Mouse (Mus musculus) cortical plate, adult 2 months (tissue): Measurements from ENCODE around the gene Cdca8.

Source experiments
- CTCF ChIP-seq: fragments of 200-500 bp; IDR thresholded peaks from 2 replicates; pipeline ENCODE4 v1.5.1; 2011; ENCODE audit warnings: mild to moderate bottlenecking, control low read depth, low read length; ENCODE audit not compliant: insufficient read depth; ENCODE audit errors: extremely low read depth
- POLR2A ChIP-seq: fragments of 200-500 bp; IDR thresholded peaks from 2 replicates; pipeline ENCODE4 v1.6.1; 2011; ENCODE audit warnings: mild to moderate bottlenecking, low read length, control low read depth; ENCODE audit not compliant: insufficient read depth; ENCODE audit errors: extremely low read depth

GRCm38 (mm10) chr4:124889935-124890334, 49.2 kb downstream of the Cdca8 start:
- TF ChIP-seq CTCF (no peak), POLR2A (no peak)
